Mouse (Mus musculus): ENCODE measurements around the gene Hspa2. TPM values are rescaled to one million over a fixed set of nuclear protein-coding genes. Genes with fewer than 3 reads are reported as not detected.

The Hspa2 gene
- total and polyA plus RNA-seq, 3 experiments: 3.4 to 5.3 (median 3.8) TPM

DNA sequence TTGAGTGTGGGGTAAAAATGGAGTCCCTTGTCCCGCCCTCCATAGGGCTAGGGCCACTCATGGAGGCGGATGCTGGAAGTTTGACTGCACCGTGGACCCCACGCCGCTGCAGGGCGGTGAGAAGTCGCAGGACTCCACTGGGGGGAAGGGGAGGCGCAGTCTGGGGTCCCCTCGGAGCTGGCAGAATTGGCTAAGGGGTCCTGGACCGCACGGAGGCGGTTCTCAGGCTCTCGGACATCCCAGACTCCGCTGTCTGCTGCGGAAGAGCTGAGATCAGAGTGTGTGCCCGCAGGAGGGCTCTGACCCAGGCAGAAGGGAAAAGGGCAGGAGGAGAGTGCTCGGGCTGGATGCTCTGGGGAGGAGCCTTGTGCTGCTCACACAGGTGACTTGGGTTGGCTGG, 31.1 kb downstream of the Hspa2 start:
- DNase-seq (ENCODE audit: extremely low read depth): no peak
- no peak for TF ChIP-seq E2F4 (IDR thresholded peaks at IDR 0.05; ENCODE audit: insufficient replicate concordance, low read depth, low read length)
- no peak for TF ChIP-seq POLR2AphosphoS2 (IDR thresholded peaks at IDR 0.05; ENCODE audit: low read depth, low read length)
- no peak for TF ChIP-seq PAX5 (IDR thresholded peaks at IDR 0.05; ENCODE audit: low read length)
- TF ChIP-seq CHD1 (IDR thresholded peaks at IDR 0.05; ENCODE audit: low read depth, low read length): no peak
- no peak for TF ChIP-seq MAX (IDR thresholded peaks at IDR 0.05; ENCODE audit: low read length)
- TF ChIP-seq MYC (IDR thresholded peaks at IDR 0.05; ENCODE audit: low read depth, low read length): no peak
- no peak for TF ChIP-seq ZKSCAN1 (IDR thresholded peaks at IDR 0.05; ENCODE audit: borderline replicate concordance, low read depth, low read length)
- TF ChIP-seq ZMIZ1 (IDR thresholded peaks at IDR 0.05; ENCODE audit: low read depth, low read length): no peak
- TF ChIP-seq MAFK (IDR thresholded peaks at IDR 0.05; ENCODE audit: insufficient replicate concordance, low read length): no peak
- TF ChIP-seq POLR2A (IDR thresholded peaks at IDR 0.05; ENCODE audit: low read depth, low read length): no peak
- TF ChIP-seq BHLHE40 (IDR thresholded peaks at IDR 0.05; ENCODE audit: low read depth, low read length): no peak
- no peak for TF ChIP-seq CTCF (conservative IDR thresholded peaks at IDR 0.05 in 1 of 2, IDR thresholded peaks at IDR 0.05 in 1 of 2; ENCODE audit: low read depth in 2 of 2, low read length in 2 of 2)
- H3K36me3 ChIP-seq (replicated peaks in 1 of 2; ENCODE audit: control insufficient read depth in 1 of 2, insufficient read depth in 1 of 2, low read length in 1 of 2): no peaks in the 10 kb centered on the region
- H3K9me3 ChIP-seq (replicated peaks; ENCODE audit: low read length): no peaks in the 10 kb centered on the region
- H3K9ac ChIP-seq (ENCODE audit: insufficient read depth, low read depth): no peak overlapping the region
- in situ Hi-C loops (cut with MboI; ENCODE audit: low pct_ligation_motif_present, low pct_unique_long_range_greater_than_20kb, low sequenced_read_pairs): no loop called here
- H3K4me2 ChIP-seq (ENCODE audit: insufficient read depth, low read depth, poor library complexity, severe bottlenecking): no peak overlapping the region
- no peak overlapping the region for H3K27ac ChIP-seq (ENCODE audit: insufficient read depth, low read depth)
- H3K4me1 ChIP-seq (ENCODE audit: control insufficient read depth in 1 of 2, insufficient read depth in 2 of 2): peaks cover 2 to 10% of the 10 kb centered on the region in 2 experiments; a peak in 3 of 4 replicates
- no peaks in the 10 kb centered on the region for H3K79me2 ChIP-seq (replicated peaks; ENCODE audit: control insufficient read depth, extremely low read depth, insufficient read depth, poor library complexity, severe bottlenecking)
- no peak overlapping the region for H3K4me3 ChIP-seq (replicated peaks in 1 of 3; ENCODE audit: low read depth in 2 of 3, low read length in 2 of 3, poor library complexity in 1 of 3)
- no peaks in the 10 kb centered on the region for H3K27me3 ChIP-seq (replicated peaks)
- dilution Hi-C loops (cut with MboI; ENCODE audit: extremely low pct_ligation_motif_present, extremely low pct_unique_long_range_greater_than_20kb, low sequenced_read_pairs): no loop called here

DNA sequence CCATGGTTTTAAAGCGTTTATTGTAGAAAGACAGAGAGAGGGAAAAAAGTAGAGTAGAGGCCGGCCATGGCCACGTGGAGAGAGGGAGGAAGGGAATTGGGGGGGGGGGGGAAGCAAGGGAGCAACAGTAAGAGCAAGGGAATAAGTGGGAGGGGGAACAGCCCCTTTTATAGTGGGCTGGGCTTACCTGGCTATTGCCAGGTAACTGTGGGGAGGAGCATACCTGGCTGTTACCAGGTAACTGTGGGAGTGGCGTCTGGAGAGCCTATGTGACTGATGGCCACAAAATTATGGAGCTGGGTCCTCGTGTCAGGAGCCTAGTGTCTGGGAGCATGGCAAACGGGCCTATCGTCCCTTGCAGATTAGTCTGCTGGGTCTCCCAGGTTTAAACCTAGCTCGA, 31.6 kb downstream of the Hspa2 start:
- H3K79me2 ChIP-seq (replicated peaks; ENCODE audit: control insufficient read depth, extremely low read depth, insufficient read depth, poor library complexity, severe bottlenecking): no peaks in the 10 kb centered on the region
- DNase-seq (ENCODE audit: extremely low read depth): no peak
- H3K4me2 ChIP-seq (ENCODE audit: insufficient read depth, low read depth, poor library complexity, severe bottlenecking): no peak overlapping the region
- no peak for TF ChIP-seq MAFK (IDR thresholded peaks at IDR 0.05; ENCODE audit: insufficient replicate concordance, low read length)
- no peak for TF ChIP-seq JUN (IDR thresholded peaks at IDR 0.05; ENCODE audit: insufficient read depth, low read depth, low read length)
- no peak for TF ChIP-seq SIN3A (IDR thresholded peaks at IDR 0.05; ENCODE audit: low read length)
- no peak for TF ChIP-seq CHD1 (IDR thresholded peaks at IDR 0.05; ENCODE audit: low read depth, low read length)
- no peak for TF ChIP-seq ZMIZ1 (IDR thresholded peaks at IDR 0.05; ENCODE audit: low read depth, low read length)
- no peak for TF ChIP-seq CTCF (conservative IDR thresholded peaks at IDR 0.05 in 1 of 2, IDR thresholded peaks at IDR 0.05 in 1 of 2; ENCODE audit: low read depth in 2 of 2, low read length in 2 of 2)
- no peak for TF ChIP-seq USF2 (conservative IDR thresholded peaks at IDR 0.05; ENCODE audit: low read depth, low read length)
- TF ChIP-seq NRF1 (IDR thresholded peaks at IDR 0.05; ENCODE audit: low read depth, low read length): no peak
- TF ChIP-seq ZKSCAN1 (IDR thresholded peaks at IDR 0.05; ENCODE audit: borderline replicate concordance, low read depth, low read length): no peak
- no peak for TF ChIP-seq MAX (IDR thresholded peaks at IDR 0.05; ENCODE audit: low read length)
- TF ChIP-seq TBP (conservative IDR thresholded peaks at IDR 0.05; ENCODE audit: low read depth, low read length): no peak
- no peak overlapping the region for H3K27ac ChIP-seq (ENCODE audit: insufficient read depth, low read depth)
- H3K4me1 ChIP-seq (ENCODE audit: control insufficient read depth in 1 of 2, insufficient read depth in 2 of 2): peaks cover 2 to 8% of the 10 kb centered on the region in 2 experiments; a peak in 3 of 4 replicates
- H3K9me3 ChIP-seq (replicated peaks; ENCODE audit: low read length): no peaks in the 10 kb centered on the region
- dilution Hi-C loops (cut with MboI; ENCODE audit: extremely low pct_ligation_motif_present, extremely low pct_unique_long_range_greater_than_20kb, low sequenced_read_pairs) (no loop called here), in situ Hi-C loops (cut with MboI; ENCODE audit: low pct_ligation_motif_present, low pct_unique_long_range_greater_than_20kb, low sequenced_read_pairs) (no loop called here)
- no peaks in the 10 kb centered on the region for H3K36me3 ChIP-seq (replicated peaks in 1 of 2; ENCODE audit: control insufficient read depth in 1 of 2, insufficient read depth in 1 of 2, low read length in 1 of 2)
- H3K9ac ChIP-seq (ENCODE audit: insufficient read depth, low read depth): no peak overlapping the region
- H3K4me3 ChIP-seq (replicated peaks in 1 of 3; ENCODE audit: low read depth in 2 of 3, low read length in 2 of 3, poor library complexity in 1 of 3): no peak overlapping the region
- H3K27me3 ChIP-seq (replicated peaks): no peaks in the 10 kb centered on the region

All from CH12.LX (cell line).